Mouse (Mus musculus) liver, postnatal 0 days (tissue): ENCODE measurements around the gene Spag6l. TPM values are rescaled to one million over a fixed set of nuclear protein-coding genes. Genes with fewer than 3 reads are reported as not detected.
"Not testable (repeated sequence)": the region's sequence is repeated elsewhere in the genome, so short reads cannot be mapped to it uniquely, and the experiment has no call there.

Experiments used
- ATAC-seq: fragments of 200-750 bp; cut with Nextera tagmentation; 2 replicates; pipeline ENCODE4 v1.8.0; 2017; ENCODE audit warnings: mild to moderate bottlenecking, moderate library complexity
- DNase-seq: peaks from one replicate; pipeline ENCODE4 v3.0.0-alpha.2; 2016
- H3K27ac ChIP-seq: fragments of 300-500 bp; sonication (generic); 2 replicates; pipeline ENCODE4 v1.5.1; 2014; ENCODE audit warnings: antibody characterized with exemption, moderate library complexity, mild to moderate bottlenecking, low read depth
- H3K27me3 ChIP-seq: fragments of 300-500 bp; sonication (generic); 2 replicates; pipeline ENCODE4 v1.6.1; 2014; ENCODE audit warnings: low read length, control low read depth, mixed read lengths; ENCODE audit not compliant: insufficient read depth
- H3K36me3 ChIP-seq: fragments of 300-500 bp; sonication (generic); replicated peaks from 2 replicates; pipeline ENCODE4 v1.6.1; 2014; ENCODE audit warnings: mild to moderate bottlenecking, control low read depth, low read length, moderate library complexity, mixed read lengths; ENCODE audit not compliant: insufficient read depth
- H3K4me1 ChIP-seq: fragments of 300-500 bp; sonication (generic); 2 replicates; pipeline ENCODE4 v1.6.1; 2014; ENCODE audit warnings: antibody characterized with exemption, mild to moderate bottlenecking, control low read depth; ENCODE audit not compliant: insufficient read depth
- H3K4me2 ChIP-seq: fragments of 300-500 bp; sonication (generic); 2 replicates; pipeline ENCODE4 v1.6.1; 2014; ENCODE audit warnings: low read depth, mild to moderate bottlenecking, low read length, moderate library complexity, mixed read lengths
- H3K4me3 ChIP-seq: fragments of 300-500 bp; sonication (generic); 2 replicates; pipeline ENCODE4 v1.5.1; 2014; ENCODE audit warnings: low read depth, low read length
- H3K9ac ChIP-seq: fragments of 300-500 bp; sonication (generic); replicated peaks from 2 replicates; pipeline ENCODE4 v1.6.1; 2014; ENCODE audit warnings: mild to moderate bottlenecking, moderate library complexity
- H3K9me3 ChIP-seq: fragments of 300-500 bp; sonication (generic); 2 replicates; pipeline ENCODE4 v1.6.1; 2016; ENCODE audit warnings: mild to moderate bottlenecking, control low read depth, low read length, mixed read lengths
- CTCF ChIP-seq: sonication (generic); IDR thresholded peaks from 2 replicates; pipeline ENCODE4 v1.5.1; 2016; ENCODE audit warnings: antibody characterized with exemption, low read depth
- EP300 ChIP-seq: IDR thresholded peaks from 2 replicates; pipeline ENCODE4 v1.6.1; 2016; ENCODE audit warnings: antibody characterized with exemption, low read depth, mild to moderate bottlenecking
- WGBS: fragments of 180-500 bp; shearing (Covaris S2); extraction: QIAGEN DNeasy Blood & Tissue Kit; methylation state at CpG from one replicate; pipeline ENCODE4 v1.1.7; 2014; ENCODE audit not compliant: insufficient replicate concordance; 5-methylcytosine and 5-hydroxymethylcytosine counted together
- polyA plus RNA-seq: library from polyadenylated mRNA; unstranded; fragments of >200 nt; fragmentation: Nextera tagmentation; extraction: Ambion mirVana; gene quantifications from 2 replicates; pipeline ENCODE4 v1.2.1, GENCODE M21; 2015

Spag6l gene
- polyA plus RNA-seq, 1 experiment from 2014 or later = 0.05 TPM

GRCm38 (mm10) chr16:16865217-16865616 lies 36.0 kb upstream of the Spag6l start:
- H3K27ac ChIP-seq = peak overlapping the region; percentile 55
- H3K9me3 ChIP-seq = no peaks in the 10 kb centered on the region
- H3K36me3 ChIP-seq = no peaks in the 10 kb centered on the region
- ATAC-seq (peak; percentile 68), DNase-seq (peak; percentile 38)
- no peak overlapping the region for H3K4me3 ChIP-seq
- no peaks in the 10 kb centered on the region for H3K27me3 ChIP-seq
- H3K4me2 ChIP-seq = no peak overlapping the region
- H3K4me1 ChIP-seq = peaks cover 13% of the 10 kb centered on the region; the same call in 1 of the 2 replicates
- H3K9ac ChIP-seq = no peak overlapping the region
- 0 out of 2 replicates have a peak, but pooled peaks have one; percentile 27 for TF ChIP-seq EP300
- no peak for TF ChIP-seq CTCF

GRCm38 (mm10) chr16:16863978-16864377 lies 34.7 kb upstream of the Spag6l start, which contains the start of gene Igll1:
Gene Igll1 (minus strand): TSS chr16:16863985.
- no peaks in the 10 kb centered on the region for H3K9me3 ChIP-seq
- no peaks in the 10 kb centered on the region for H3K27me3 ChIP-seq
- H3K4me3 ChIP-seq = no peak within 1 kb of the TSS; the same call in 1 of the 2 replicates
- TF ChIP-seq EP300 = no peak
- TF ChIP-seq CTCF = no peak
- H3K27ac ChIP-seq = peak within 1 kb of the TSS; percentile 55
- ATAC-seq = peak; percentile 57
- H3K4me1 ChIP-seq = peaks cover 11% of the 10 kb centered on the region; the same call in 1 of the 2 replicates
- H3K4me2 ChIP-seq = no peak within 1 kb of the TSS
- peak; percentile 42 for DNase-seq
- peak within 1 kb of the TSS; percentile 41; the same call in 1 of the 2 replicates for H3K9ac ChIP-seq
- WGBS = 46% methylated on average over 2 of the region's 2 CpGs
- no peaks in the 10 kb centered on the region for H3K36me3 ChIP-seq

- 62% methylated on average over 3 of the region's 3 CpGs for WGBS
- Histone ChIP-seq H3K9ac (no peak overlapping the region), H3K4me3 (no peak overlapping the region; the same call in 1 of the 2 replicates), H3K4me2 (no peak overlapping the region), H3K4me1 (peaks cover 16% of the 10 kb centered on the region), H3K9me3 (no peaks in the 10 kb centered on the region), H3K27ac (no peak overlapping the region), H3K36me3 (no peaks in the 10 kb centered on the region), H3K27me3 (no peaks in the 10 kb centered on the region)
- TF ChIP-seq EP300 = no peak
- TF ChIP-seq CTCF = no peak
- DNase-seq (peak; percentile 5), ATAC-seq (no peak)
Measured at GRCm38 (mm10) chr16:16862288-16862687, 33.0 kb upstream of the Spag6l start.

GRCm38 (mm10) chr16:16856731-16857476 lies 27.6 kb upstream of the Spag6l start:
- Histone ChIP-seq H3K36me3 (no peaks in the 10 kb centered on the region), H3K9ac (no peak overlapping the region), H3K4me3 (no peak overlapping the region), H3K4me1 (peaks cover 10% of the 10 kb centered on the region), H3K9me3 (no peaks in the 10 kb centered on the region), H3K27me3 (no peaks in the 10 kb centered on the region), H3K4me2 (no peak overlapping the region), H3K27ac (peak overlapping the region; percentile 44; the same call in 1 of the 2 replicates)
- DNase-seq (peak; percentile 12), ATAC-seq (0 out of 2 replicates have a peak, but pooled peaks have one; percentile 19)
- TF ChIP-seq CTCF (no peak), EP300 (no peak)
- 58% methylated on average over 13 of the region's 13 CpGs for WGBS

- not testable (repeated sequence) for H3K4me2 ChIP-seq, H3K9ac ChIP-seq, H3K27me3 ChIP-seq, H3K4me3 ChIP-seq, H3K9me3 ChIP-seq, ATAC-seq, DNase-seq, H3K36me3 ChIP-seq
- peaks cover 10% of the 10 kb centered on the region for H3K4me1 ChIP-seq
- WGBS = 69% methylated on average over 9 of the region's 9 CpGs
- peak overlapping the region; percentile 44; the same call in 1 of the 2 replicates for H3K27ac ChIP-seq
Measured at GRCm38 (mm10) chr16:16856054-16856453, 26.8 kb upstream of the Spag6l start.

- WGBS = 85% methylated on average over 1 of the region's 1 CpGs
- Histone ChIP-seq H3K4me3 (no peak overlapping the region), H3K36me3 (no peaks in the 10 kb centered on the region), H3K27me3 (no peaks in the 10 kb centered on the region), H3K9ac (no peak overlapping the region), H3K4me1 (peaks cover 10% of the 10 kb centered on the region), H3K4me2 (no peak overlapping the region), H3K27ac (no peak overlapping the region), H3K9me3 (no peaks in the 10 kb centered on the region)
- ATAC-seq (no peak), DNase-seq (peak; percentile 7)
- no peak for TF ChIP-seq EP300
- TF ChIP-seq CTCF = no peak
Measured at GRCm38 (mm10) chr16:16855541-16855940, 26.3 kb upstream of the Spag6l start.
